Mouse (Mus musculus): Measurements from ENCODE around the gene Ctnna3. TPM values are rescaled to one million over a fixed set of nuclear protein-coding genes. Genes with fewer than 3 reads are reported as not detected.

Gene Ctnna3
- polyA plus RNA-seq, 2 experiments, result 0.03 TPM; not detected in 1

DNA sequence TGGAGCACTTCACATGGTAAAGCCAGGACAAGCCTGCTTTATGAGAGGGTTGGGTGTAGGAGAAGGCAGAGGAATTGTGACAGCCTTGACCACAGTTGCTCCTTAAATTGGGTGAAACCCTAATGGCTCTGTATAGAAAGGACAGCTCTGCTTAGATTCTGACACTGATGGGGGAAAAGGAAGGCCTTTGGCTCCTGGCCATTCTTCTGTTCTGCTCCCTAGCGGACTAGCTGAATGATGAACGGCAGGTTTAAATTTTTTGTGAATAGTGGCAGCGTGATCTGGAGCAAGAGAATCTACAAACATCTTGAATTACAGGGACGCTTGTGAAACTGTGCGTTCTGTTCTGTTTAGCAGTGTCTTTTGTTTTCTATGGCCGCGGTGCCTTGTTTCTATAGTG is 705.6 kb downstream of the Ctnna3 start:
- H3K4me1 ChIP-seq (replicated peaks; ENCODE audit: control insufficient read depth in 2 of 2, insufficient read depth in 2 of 2, low read length in 1 of 2), result no peaks in the 10 kb centered on the region
- H3K27me3 ChIP-seq (ENCODE audit: control insufficient read depth, insufficient read depth, low read length), result no peaks in the 10 kb centered on the region
- H3K9me3 ChIP-seq (ENCODE audit: control insufficient read depth, low read length), result no peaks in the 10 kb centered on the region
- no peak overlapping the region for H3K4me2 ChIP-seq (ENCODE audit: low read depth)
- H3K36me3 ChIP-seq (replicated peaks; ENCODE audit: control insufficient read depth, insufficient read depth, low read depth), result no peaks in the 10 kb centered on the region
- no peak overlapping the region for H3K27ac ChIP-seq
- DNase-seq (ENCODE audit: low read depth in 3 of 3, low spot score in 3 of 3), result no peak
- no peak overlapping the region for H3K9ac ChIP-seq (replicated peaks)
- WGBS (ENCODE audit: insufficient replicate concordance), result 75% methylated on average over 7 of the region's 7 CpGs
- TF ChIP-seq EP300 (IDR thresholded peaks at IDR 0.05; ENCODE audit: low read depth) (no peak), CTCF (IDR thresholded peaks at IDR 0.05; ENCODE audit: low read depth) (no peak)
- no peak overlapping the region for H3K4me3 ChIP-seq (ENCODE audit: insufficient read depth in 1 of 2, low read depth in 2 of 2, low read length in 2 of 2)
- no peak for ATAC-seq (ENCODE audit: insufficient read depth)

DNA sequence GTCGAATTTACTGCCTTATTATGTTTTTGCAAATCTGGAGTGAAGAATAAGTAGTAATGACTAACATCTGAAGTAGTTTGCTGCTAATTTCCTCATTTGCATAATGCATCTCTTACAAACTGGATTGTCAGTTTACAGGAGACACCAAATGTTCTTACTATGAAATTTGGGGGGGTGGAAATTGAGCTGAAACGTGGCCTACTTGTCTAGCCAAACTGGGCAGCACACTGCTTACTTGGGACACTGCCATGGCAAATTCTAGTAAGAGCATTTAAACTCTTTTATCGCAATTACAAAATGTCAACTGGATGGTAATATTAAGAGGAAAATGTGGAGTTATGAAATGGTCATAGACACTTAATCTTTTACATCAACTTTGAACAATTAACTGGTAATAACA is 716.6 kb downstream of the Ctnna3 start:
- no peak for TF ChIP-seq CTCF (IDR thresholded peaks at IDR 0.05; ENCODE audit: low read depth)
- no peak for TF ChIP-seq EP300 (IDR thresholded peaks at IDR 0.05; ENCODE audit: low read depth)
- no peaks in the 10 kb centered on the region for H3K9me3 ChIP-seq (ENCODE audit: control insufficient read depth, low read length)
- DNase-seq (ENCODE audit: low read depth in 3 of 3, low spot score in 3 of 3), result no peak
- no peak for ATAC-seq (ENCODE audit: insufficient read depth)
- H3K4me2 ChIP-seq (ENCODE audit: low read depth), result no peak overlapping the region
- H3K4me3 ChIP-seq (ENCODE audit: insufficient read depth in 1 of 2, low read depth in 2 of 2, low read length in 2 of 2), result no peak overlapping the region
- H3K4me1 ChIP-seq (replicated peaks; ENCODE audit: control insufficient read depth in 2 of 2, insufficient read depth in 2 of 2, low read length in 1 of 2), result no peaks in the 10 kb centered on the region
- H3K36me3 ChIP-seq (replicated peaks; ENCODE audit: control insufficient read depth, insufficient read depth, low read depth), result no peaks in the 10 kb centered on the region
- WGBS (ENCODE audit: insufficient replicate concordance), result 52% methylated on average over 3 of the region's 3 CpGs
- no peak overlapping the region for H3K9ac ChIP-seq (replicated peaks)
- no peak overlapping the region for H3K27ac ChIP-seq
- H3K27me3 ChIP-seq (ENCODE audit: control insufficient read depth, insufficient read depth, low read length), result no peaks in the 10 kb centered on the region

GRCm38 (mm10) chr10:64181696-64182095 is 751.8 kb downstream of the Ctnna3 start:
- H3K4me3 ChIP-seq (ENCODE audit: insufficient read depth in 1 of 2, low read depth in 2 of 2, low read length in 2 of 2), result no peak overlapping the region
- H3K27ac ChIP-seq, result no peak overlapping the region
- 67% methylated on average over 13 of the region's 13 CpGs for WGBS (ENCODE audit: insufficient replicate concordance)

DNA sequence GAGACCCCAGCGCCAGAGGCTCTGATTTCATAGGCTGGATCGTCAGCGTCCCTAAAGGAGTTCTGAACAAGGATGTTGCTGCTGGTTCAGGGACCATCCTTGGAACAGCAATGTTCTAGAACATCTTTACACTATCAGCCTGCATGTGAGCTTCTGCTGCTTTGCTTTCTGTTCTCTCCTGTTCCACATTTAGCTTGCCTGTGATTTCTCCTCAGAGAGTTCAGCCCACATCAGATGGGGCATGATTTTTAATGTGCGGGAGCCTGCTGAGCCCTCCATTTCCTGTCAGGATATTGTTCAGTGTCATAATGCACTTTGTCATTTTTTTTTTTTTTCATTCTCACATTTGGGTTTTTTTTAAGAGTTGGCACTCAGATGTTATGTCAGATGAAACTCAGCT is 752.8 kb downstream of the Ctnna3 start:
- TF ChIP-seq EP300 (IDR thresholded peaks at IDR 0.05; ENCODE audit: low read depth) (no peak), CTCF (IDR thresholded peaks at IDR 0.05; ENCODE audit: low read depth) (no peak)
- DNase-seq (ENCODE audit: low read depth in 3 of 3, low spot score in 3 of 3) (no peak), ATAC-seq (ENCODE audit: insufficient read depth) (no peak)
- Histone ChIP-seq H3K4me1 (replicated peaks; ENCODE audit: control insufficient read depth in 2 of 2, insufficient read depth in 2 of 2, low read length in 1 of 2) (no peaks in the 10 kb centered on the region), H3K9me3 (ENCODE audit: control insufficient read depth, low read length) (no peaks in the 10 kb centered on the region), H3K4me3 (ENCODE audit: insufficient read depth in 1 of 2, low read depth in 2 of 2, low read length in 2 of 2) (no peak overlapping the region), H3K27me3 (ENCODE audit: control insufficient read depth, insufficient read depth, low read length) (no peaks in the 10 kb centered on the region), H3K36me3 (replicated peaks; ENCODE audit: control insufficient read depth, insufficient read depth, low read depth) (no peaks in the 10 kb centered on the region), H3K4me2 (ENCODE audit: low read depth) (no peak overlapping the region), H3K9ac (replicated peaks) (no peak overlapping the region), H3K27ac (no peak overlapping the region)
- WGBS (ENCODE audit: insufficient replicate concordance), result 78% methylated on average over 4 of the region's 4 CpGs

More at GRCm38 (mm10) chr10:64181696-64182095, 751.8 kb downstream of the Ctnna3 start:
- no peaks in the 10 kb centered on the region for H3K27me3 ChIP-seq (ENCODE audit: control insufficient read depth, insufficient read depth, low read length)
- no peaks in the 10 kb centered on the region for H3K36me3 ChIP-seq (replicated peaks; ENCODE audit: control insufficient read depth, insufficient read depth, low read depth)
- ATAC-seq (ENCODE audit: insufficient read depth) (no peak), DNase-seq (ENCODE audit: low read depth in 3 of 3, low spot score in 3 of 3) (no peak)
- H3K4me2 ChIP-seq (ENCODE audit: low read depth), result no peak overlapping the region
- H3K4me1 ChIP-seq (replicated peaks; ENCODE audit: control insufficient read depth in 2 of 2, insufficient read depth in 2 of 2, low read length in 1 of 2), result no peaks in the 10 kb centered on the region
- no peaks in the 10 kb centered on the region for H3K9me3 ChIP-seq (ENCODE audit: control insufficient read depth, low read length)
- TF ChIP-seq CTCF (IDR thresholded peaks at IDR 0.05; ENCODE audit: low read depth) (no peak), EP300 (IDR thresholded peaks at IDR 0.05; ENCODE audit: low read depth) (no peak)
- H3K9ac ChIP-seq (replicated peaks), result no peak overlapping the region

- H3K27me3 ChIP-seq (ENCODE audit: control insufficient read depth, insufficient read depth, low read length), result no peaks in the 10 kb centered on the region
- ATAC-seq (ENCODE audit: insufficient read depth), result no peak
- 70% methylated on average over 3 of the region's 3 CpGs for WGBS (ENCODE audit: insufficient replicate concordance)
- H3K4me2 ChIP-seq (ENCODE audit: low read depth), result no peak overlapping the region
- no peak overlapping the region for H3K27ac ChIP-seq
- H3K9me3 ChIP-seq (ENCODE audit: control insufficient read depth, low read length), result no peaks in the 10 kb centered on the region
- H3K4me1 ChIP-seq (replicated peaks; ENCODE audit: control insufficient read depth in 2 of 2, insufficient read depth in 2 of 2, low read length in 1 of 2), result no peaks in the 10 kb centered on the region
- H3K36me3 ChIP-seq (replicated peaks; ENCODE audit: control insufficient read depth, insufficient read depth, low read depth), result no peaks in the 10 kb centered on the region
- no peak for DNase-seq (ENCODE audit: low read depth in 3 of 3, low spot score in 3 of 3)
- H3K4me3 ChIP-seq (ENCODE audit: insufficient read depth in 1 of 2, low read depth in 2 of 2, low read length in 2 of 2), result no peak overlapping the region
- H3K9ac ChIP-seq (replicated peaks), result no peak overlapping the region
- TF ChIP-seq EP300 (IDR thresholded peaks at IDR 0.05; ENCODE audit: low read depth), result no peak
- TF ChIP-seq CTCF (IDR thresholded peaks at IDR 0.05; ENCODE audit: low read depth), result no peak
These were observed 758.1 kb downstream of the Ctnna3 start for GRCm38 (mm10) chr10:64188046-64188445.
